Mouse (Mus musculus) stomach, embryonic 14.5 days (tissue): ENCODE data around the gene Ctdspl. TPM values are rescaled to one million over a fixed set of nuclear protein-coding genes. Genes with fewer than 3 reads are reported as not detected.

Experiments
- ATAC-seq: fragments of 200-750 bp; cut with Nextera tagmentation; 2 replicates; pipeline ENCODE4 v1.8.0; 2017; ENCODE audit warnings: low read depth, moderate TSS enrichment; ENCODE audit not compliant: insufficient number of reproducible peaks, insufficient read depth, low FRiP score
- H3K27ac ChIP-seq: fragments of 300-500 bp; sonication (generic); 2 replicates; pipeline ENCODE4 v1.5.1; 2014; ENCODE audit warnings: mild to moderate bottlenecking, low read length, moderate library complexity, mixed read lengths
- H3K27me3 ChIP-seq: fragments of 300-500 bp; sonication (generic); 2 replicates; pipeline ENCODE4 v1.6.1; 2014; ENCODE audit warnings: low read length, control low read depth, mixed read lengths; ENCODE audit not compliant: control insufficient read depth, insufficient read depth
- H3K36me3 ChIP-seq: fragments of 300-500 bp; sonication (generic); 2 replicates; pipeline ENCODE4 v1.6.1; 2014; ENCODE audit warnings: mild to moderate bottlenecking, control low read depth, low read length, moderate library complexity, mixed read lengths; ENCODE audit not compliant: control insufficient read depth, insufficient read depth
- H3K4me1 ChIP-seq: fragments of 300-500 bp; sonication (generic); 2 replicates; pipeline ENCODE4 v1.6.1; 2014; ENCODE audit warnings: low read length, control low read depth, mixed read lengths; ENCODE audit not compliant: control insufficient read depth, insufficient read depth
- H3K4me2 ChIP-seq: fragments of 300-500 bp; sonication (generic); replicated peaks from 2 replicates; pipeline ENCODE4 v1.6.1; 2014; ENCODE audit warnings: low read depth, low read length, control low read depth
- H3K4me3 ChIP-seq: fragments of 300-500 bp; sonication (generic); 2 replicates; pipeline ENCODE4 v1.5.1; 2014; ENCODE audit warnings: low read depth, low read length, control low read depth
- H3K9ac ChIP-seq: fragments of 300-500 bp; sonication (generic); replicated peaks from 2 replicates; pipeline ENCODE4 v1.6.1; 2014; ENCODE audit warnings: low read depth, mild to moderate bottlenecking, control low read depth, low read length, moderate library complexity, mixed read lengths
- H3K9me3 ChIP-seq: fragments of 300-500 bp; sonication (generic); 2 replicates; pipeline ENCODE4 v1.6.1; 2016; ENCODE audit warnings: low read depth, low read length, control low read depth; ENCODE audit not compliant: control insufficient read depth
- WGBS: fragments of 180-500 bp; shearing (Covaris S2); extraction: QIAGEN DNeasy Blood & Tissue Kit; methylation state at CpG from one replicate; pipeline ENCODE4 v1.1.7; 2014; 5-methylcytosine and 5-hydroxymethylcytosine counted together
- polyA plus RNA-seq: library from polyadenylated mRNA; unstranded; fragments of >200 nt; fragmentation: Nextera tagmentation; extraction: Ambion mirVana; gene quantifications from 2 replicates; pipeline ENCODE4 v1.2.1, GENCODE M21; 2014

The Ctdspl gene
- polyA plus RNA-seq: 26.6 and 26.7 TPM in 2 replicates

DNA sequence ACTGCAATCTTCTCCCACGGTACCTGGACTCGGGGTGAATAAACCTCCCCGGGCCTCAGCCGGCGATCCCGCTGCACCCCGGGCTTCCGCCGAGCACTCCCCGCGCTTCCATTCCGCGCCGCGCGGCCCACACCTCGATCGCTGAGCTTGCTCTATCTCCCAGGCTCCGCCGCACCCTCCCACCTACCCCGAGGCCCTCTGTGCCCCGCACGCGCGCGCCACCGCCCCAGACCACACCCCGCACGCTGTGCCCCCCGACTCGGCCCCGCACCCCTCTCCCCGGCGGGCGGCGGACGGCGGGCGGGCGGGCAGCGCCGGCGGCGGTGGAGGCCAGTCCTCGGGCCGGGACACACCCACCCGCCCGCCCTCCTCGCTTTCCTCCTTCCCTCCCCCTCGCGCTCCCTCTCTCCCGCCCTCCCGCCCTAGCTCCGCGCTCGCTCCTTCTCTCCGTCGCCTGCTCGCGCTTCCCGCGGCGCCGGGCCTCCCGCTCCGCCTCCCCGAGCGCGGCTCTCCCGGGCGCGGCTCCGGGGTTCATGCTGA, at the start of gene Ctdspl:
Gene Ctdspl (plus strand): TSS at position 343 of the 540 bp plus-strand sequence.
- peak within 1 kb of the TSS; percentile 87 for H3K27ac ChIP-seq
- H3K4me2 ChIP-seq: peak within 1 kb of the TSS; percentile 98
- H3K4me1 ChIP-seq: peaks cover 23% of the 10 kb centered on the region
- H3K4me3 ChIP-seq: peak within 1 kb of the TSS; percentile 78
- H3K9me3 ChIP-seq: no peaks in the 10 kb centered on the region
- H3K36me3 ChIP-seq: no peaks in the 10 kb centered on the region
- 2% methylated on average over 36 of the region's 73 CpGs for WGBS
- peak within 1 kb of the TSS; percentile 70 for H3K9ac ChIP-seq
- no peaks in the 10 kb centered on the region for H3K27me3 ChIP-seq
- ATAC-seq: peak; percentile 38

DNA sequence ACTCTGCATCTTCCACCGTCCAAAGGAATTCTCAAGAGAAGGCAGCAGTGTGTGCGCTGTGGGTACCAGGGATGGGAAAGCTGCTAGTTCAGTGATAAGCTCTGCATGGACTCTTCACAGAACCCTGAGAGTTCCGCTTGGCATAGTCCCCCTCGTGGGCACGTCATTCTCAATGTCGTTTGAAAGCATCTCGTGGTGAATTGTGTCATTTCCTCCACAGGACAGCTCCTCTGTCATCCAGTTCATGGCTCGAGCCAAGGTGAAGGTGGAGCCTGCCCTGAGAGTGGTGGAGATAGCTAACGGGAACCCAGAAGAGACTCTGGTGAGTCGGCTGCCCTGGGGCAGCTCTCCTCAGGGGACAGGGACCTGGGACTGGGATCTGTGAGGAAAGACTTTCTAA, 49.4 kb upstream of the Ctdspl start:
- Histone ChIP-seq H3K4me1 (peaks cover 13% of the 10 kb centered on the region), H3K27me3 (no peaks in the 10 kb centered on the region), H3K36me3 (peaks cover under 1% of the 10 kb centered on the region; the same call in 1 of the 2 replicates), H3K9me3 (no peaks in the 10 kb centered on the region), H3K9ac (no peak overlapping the region), H3K27ac (no peak overlapping the region; the same call in 1 of the 2 replicates), H3K4me3 (no peak overlapping the region), H3K4me2 (no peak overlapping the region)
- WGBS: 87% methylated on average over 10 of the region's 10 CpGs
- no peak for ATAC-seq

DNA sequence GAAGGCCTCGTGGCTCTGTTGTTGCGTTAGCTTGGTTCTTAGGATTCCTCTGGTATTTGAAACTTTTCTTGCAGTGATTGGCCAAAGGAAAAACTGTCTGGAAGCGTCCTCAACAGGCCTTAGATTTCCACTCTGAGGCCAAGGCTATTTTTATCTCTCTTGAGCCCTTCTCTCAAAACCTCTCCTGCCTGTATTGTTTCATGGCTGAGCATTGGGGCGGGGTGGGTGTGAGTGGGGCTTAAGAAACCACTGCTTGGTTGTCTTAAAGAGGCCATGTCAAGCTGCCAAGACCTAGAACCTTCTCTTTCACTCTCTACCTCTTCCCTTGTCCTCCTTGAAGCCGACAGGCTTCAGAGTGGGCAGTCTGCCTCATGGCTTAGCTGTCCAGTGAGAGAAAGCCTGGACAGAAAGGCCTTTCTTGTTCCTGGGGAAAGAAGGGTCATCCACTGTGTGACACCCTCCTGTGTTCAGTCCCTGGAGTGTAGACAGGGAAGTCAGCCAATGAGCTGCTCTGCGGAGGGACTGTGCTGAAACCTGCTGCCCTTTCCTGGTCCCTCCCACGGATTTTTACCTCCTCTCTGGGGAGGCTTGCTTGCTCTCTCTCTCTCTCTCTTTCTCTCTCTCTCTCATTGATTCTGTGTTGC, 48.8 kb upstream of the Ctdspl start:
- Histone ChIP-seq H3K9ac (no peak overlapping the region), H3K4me1 (peaks cover 13% of the 10 kb centered on the region), H3K9me3 (no peaks in the 10 kb centered on the region), H3K36me3 (no peaks in the 10 kb centered on the region), H3K4me2 (no peak overlapping the region), H3K27me3 (no peaks in the 10 kb centered on the region), H3K4me3 (no peak overlapping the region), H3K27ac (no peak overlapping the region)
- 73% methylated on average over 7 of the region's 7 CpGs for WGBS
- ATAC-seq: no peak

DNA sequence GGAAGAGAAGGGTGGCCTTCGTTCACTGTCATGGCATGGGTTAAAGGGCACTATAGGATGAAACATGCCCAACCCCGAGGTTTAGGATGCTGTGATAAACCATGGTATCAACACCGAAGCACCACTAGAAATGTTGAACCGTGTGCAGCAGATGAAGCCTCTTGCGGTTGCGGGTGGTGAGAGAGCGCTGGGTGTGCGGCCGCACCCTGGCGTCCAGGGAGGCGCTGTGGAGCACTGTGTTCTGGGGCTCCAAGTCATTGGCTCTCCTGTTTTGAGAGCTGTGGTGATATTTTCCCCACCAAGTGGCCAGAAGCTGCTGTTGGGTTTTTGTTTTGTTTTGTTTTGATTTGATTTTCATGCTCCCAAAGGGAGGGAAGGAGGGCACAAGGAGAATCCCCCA, 47.7 kb upstream of the Ctdspl start:
- Histone ChIP-seq H3K27ac (no peak overlapping the region), H3K4me3 (no peak overlapping the region), H3K36me3 (no peaks in the 10 kb centered on the region), H3K4me2 (no peak overlapping the region), H3K9ac (no peak overlapping the region), H3K4me1 (peaks cover 13% of the 10 kb centered on the region), H3K9me3 (no peaks in the 10 kb centered on the region), H3K27me3 (no peaks in the 10 kb centered on the region)
- 90% methylated on average over 11 of the region's 11 CpGs for WGBS
- no peak for ATAC-seq

DNA sequence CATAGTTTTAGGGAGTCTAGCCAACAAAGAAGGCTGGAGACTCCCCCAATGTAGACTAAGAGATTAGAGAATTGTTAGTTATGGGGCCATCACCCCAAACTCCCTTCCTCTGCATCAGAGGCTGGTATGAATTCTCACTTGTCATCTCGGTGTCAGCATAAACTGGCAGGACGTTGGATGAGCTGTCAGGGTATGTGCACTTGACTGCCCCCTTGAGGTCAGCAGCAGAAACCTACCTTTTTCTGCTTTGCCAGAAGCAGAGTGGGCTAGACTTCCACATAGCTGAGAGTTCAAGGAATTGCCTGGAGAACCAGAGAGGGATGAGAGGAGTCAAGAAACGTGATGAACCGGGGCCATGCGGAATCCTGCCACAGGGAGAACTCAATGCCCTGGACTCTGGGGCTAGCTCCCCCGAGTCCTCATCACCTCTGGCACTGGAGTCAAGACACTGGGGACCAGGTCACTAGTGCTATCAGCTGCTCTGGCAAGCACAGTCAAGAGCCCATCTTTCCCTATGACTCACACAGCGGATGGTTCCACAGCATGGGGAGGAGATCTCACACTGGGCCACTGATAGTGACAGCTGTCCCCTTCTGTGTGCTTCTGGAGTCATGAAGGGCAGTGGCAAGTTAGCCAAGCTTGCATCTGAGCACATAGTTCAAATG, 44.8 kb upstream of the Ctdspl start:
- H3K9ac ChIP-seq: no peak overlapping the region
- H3K9me3 ChIP-seq: no peaks in the 10 kb centered on the region
- H3K27ac ChIP-seq: no peak overlapping the region
- ATAC-seq: no peak
- H3K4me3 ChIP-seq: no peak overlapping the region
- no peaks in the 10 kb centered on the region for H3K4me1 ChIP-seq
- 77% methylated on average over 7 of the region's 7 CpGs for whole genome bisulfite sequencing
- H3K36me3 ChIP-seq: no peaks in the 10 kb centered on the region
- H3K4me2 ChIP-seq: no peak overlapping the region
- H3K27me3 ChIP-seq: no peaks in the 10 kb centered on the region

DNA sequence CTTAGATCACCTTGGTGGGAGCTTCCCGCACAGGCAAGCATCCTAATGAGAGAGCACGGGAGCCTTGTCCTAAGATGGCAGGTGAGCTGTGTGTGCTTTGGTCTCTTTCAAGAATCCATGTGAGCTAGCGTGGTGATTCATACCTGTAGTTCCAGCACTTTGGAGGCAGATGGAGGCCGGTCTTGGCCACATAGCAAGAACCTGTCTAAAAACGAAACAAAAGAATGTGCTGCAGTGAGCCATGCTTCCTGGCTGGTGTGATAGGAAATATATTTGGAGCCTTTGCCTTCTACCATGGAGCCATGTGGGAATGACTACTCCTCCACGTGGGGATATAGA, 44.3 kb upstream of the Ctdspl start:
- Histone ChIP-seq H3K4me3 (no peak overlapping the region), H3K4me2 (no peak overlapping the region), H3K9me3 (no peaks in the 10 kb centered on the region), H3K27ac (no peak overlapping the region), H3K9ac (no peak overlapping the region), H3K27me3 (no peaks in the 10 kb centered on the region), H3K4me1 (no peaks in the 10 kb centered on the region), H3K36me3 (no peaks in the 10 kb centered on the region)
- WGBS: 76% methylated on average over 6 of the region's 6 CpGs
- ATAC-seq: no peak

DNA sequence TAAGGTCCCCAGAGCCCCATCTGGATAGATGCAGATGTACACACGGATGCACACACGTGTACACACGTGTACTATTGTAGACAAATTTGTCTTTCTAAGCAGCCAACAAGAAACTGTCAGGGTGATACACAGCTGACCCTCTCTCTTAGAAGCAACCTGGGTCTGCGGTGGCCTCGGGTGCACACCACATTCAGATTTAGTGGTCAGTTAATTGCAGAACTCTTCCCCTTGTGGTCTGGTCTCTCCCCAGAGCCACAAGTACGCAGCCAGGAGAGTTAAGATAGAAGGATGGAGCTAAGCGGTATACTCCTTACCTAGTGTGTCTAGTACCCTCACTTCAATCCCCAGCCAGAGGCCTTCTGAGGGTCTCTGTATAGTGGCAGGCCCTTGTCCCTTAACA, 43.1 kb upstream of the Ctdspl start:
- H3K4me2 ChIP-seq: no peak overlapping the region
- no peaks in the 10 kb centered on the region for H3K4me1 ChIP-seq
- 90% methylated on average over 7 of the region's 7 CpGs for WGBS
- H3K27ac ChIP-seq: no peak overlapping the region
- no peaks in the 10 kb centered on the region for H3K27me3 ChIP-seq
- no peaks in the 10 kb centered on the region for H3K36me3 ChIP-seq
- no peak overlapping the region for H3K4me3 ChIP-seq
- no peak for ATAC-seq
- H3K9me3 ChIP-seq: no peaks in the 10 kb centered on the region
- no peak overlapping the region for H3K9ac ChIP-seq

DNA sequence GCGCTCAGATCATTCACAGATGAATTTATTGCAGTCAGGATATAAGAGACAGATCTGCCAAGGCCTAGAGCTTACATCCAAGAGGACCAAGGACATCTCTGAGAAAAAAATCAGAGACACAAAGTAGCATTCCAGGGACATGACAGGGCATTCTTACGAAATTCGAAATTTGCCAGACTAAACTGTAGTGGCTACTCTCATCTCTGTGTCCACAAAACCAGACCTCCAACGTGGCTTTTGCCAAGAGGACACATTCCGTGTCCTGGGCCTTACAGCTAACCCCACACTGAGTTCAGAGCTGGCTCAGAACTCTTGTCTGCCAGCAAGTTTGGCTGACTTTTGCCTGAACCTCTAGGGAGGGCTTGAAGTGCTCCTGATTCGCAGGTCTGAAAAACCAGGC, 40.5 kb upstream of the Ctdspl start:
- Histone ChIP-seq H3K4me1 (peaks cover 9% of the 10 kb centered on the region; the same call in 1 of the 2 replicates), H3K9me3 (no peaks in the 10 kb centered on the region), H3K9ac (no peak overlapping the region), H3K4me3 (no peak overlapping the region), H3K36me3 (no peaks in the 10 kb centered on the region), H3K27me3 (no peaks in the 10 kb centered on the region), H3K27ac (no peak overlapping the region), H3K4me2 (no peak overlapping the region)
- WGBS: 77% methylated on average over 6 of the region's 6 CpGs
- no peak for ATAC-seq
